Mouse (Mus musculus) frontal cortex, postnatal 14 days (tissue): ENCODE measurements around the gene Rpp25.

Experiments used
- DNase-seq, 2 experiments: peaks; one replicate each; pipeline ENCODE4 v3.0.0; 2022; ENCODE audit warnings: low spot score in 2 of 2

Rpp25 gene

GRCm38 (mm10) chr9:57521056-57521911 lies 17.5 kb downstream of the Rpp25 start, which contains the start of gene Cox5a:
TSS of gene Cox5a (plus strand) at chr9:57521274.
- DNase-seq: peak; percentile 88 to 91

GRCm38 (mm10) chr9:57522114-57522860 lies 18.5 kb downstream of the Rpp25 start:
- no peak for DNase-seq

- no peak for DNase-seq
These were observed 19.0 kb downstream of the Rpp25 start for GRCm38 (mm10) chr9:57522861-57523246.

- DNase-seq: no peak
These were observed 19.9 kb downstream of the Rpp25 start for GRCm38 (mm10) chr9:57523754-57524153.

- no peak for DNase-seq
These were observed 20.6 kb downstream of the Rpp25 start for GRCm38 (mm10) chr9:57524439-57524838.

GRCm38 (mm10) chr9:57525516-57525915 lies 21.7 kb downstream of the Rpp25 start:
- DNase-seq: no peak

- DNase-seq: no peak
These were observed 22.6 kb downstream of the Rpp25 start for GRCm38 (mm10) chr9:57526435-57526834.

- no peak for DNase-seq
These were observed 28.1 kb downstream of the Rpp25 start for GRCm38 (mm10) chr9:57531946-57532345.

- DNase-seq: no peak
These were observed 32.5 kb downstream of the Rpp25 start for GRCm38 (mm10) chr9:57536362-57536761.

GRCm38 (mm10) chr9:57537044-57537727 lies 33.4 kb downstream of the Rpp25 start, which contains the start of gene Fam219b:
TSS of gene Fam219b (plus strand) at chr9:57537528.
- peak; percentile 87 to 91 for DNase-seq

GRCm38 (mm10) chr9:57537728-57538181 lies 33.9 kb downstream of the Rpp25 start:
- no peak for DNase-seq

- DNase-seq: no peak
These were observed 35.7 kb downstream of the Rpp25 start for GRCm38 (mm10) chr9:57539550-57539949.

GRCm38 (mm10) chr9:57541312-57541711 lies 37.5 kb downstream of the Rpp25 start:
- DNase-seq: peak in 1 of 2 experiments; percentile 41

- DNase-seq: no peak
These were observed 40.1 kb downstream of the Rpp25 start for GRCm38 (mm10) chr9:57543951-57544350.

GRCm38 (mm10) chr9:57547287-57547686 lies 43.5 kb downstream of the Rpp25 start:
- DNase-seq: no peak

- DNase-seq: no peak
These were observed 44.0 kb downstream of the Rpp25 start for GRCm38 (mm10) chr9:57547869-57548268.

GRCm38 (mm10) chr9:57549186-57549585 lies 45.4 kb downstream of the Rpp25 start:
- DNase-seq: no peak

GRCm38 (mm10) chr9:57550126-57550862 lies 46.5 kb downstream of the Rpp25 start:
- no peak for DNase-seq

GRCm38 (mm10) chr9:57552139-57552887 lies 48.5 kb downstream of the Rpp25 start, which contains the start of gene Mpi:
TSS of gene Mpi (minus strand) at chr9:57552763.
- peak; percentile 55 to 67 for DNase-seq

- no peak for DNase-seq
These were observed 49.3 kb downstream of the Rpp25 start for GRCm38 (mm10) chr9:57553119-57553518.
